Mouse (Mus musculus): ENCODE data around the gene Zfpm1. TPM values are rescaled to one million over a fixed set of nuclear protein-coding genes. Genes with fewer than 3 reads are reported as not detected.

The Zfpm1 gene
- polyA plus RNA-seq (2015; fragmentation: Nextera tagmentation; extraction: Ambion mirVana), result 5.6 and 5.7 TPM in 2 replicates

- no peak for ATAC-seq (ENCODE audit: insufficient read depth, low FRiP score, low read depth)
- H3K4me1 ChIP-seq, result peaks cover 46% of the 10 kb centered on the region
These were observed at the start of gene Zfpm1 for GRCm38 (mm10) chr8:122282035-122282358. Zfpm1 (plus strand) TSS chr8:122282141.

GRCm38 (mm10) chr8:122234055-122234454 is 47.9 kb upstream of the Zfpm1 start:
- Histone ChIP-seq H3K27ac (no peak overlapping the region), H3K4me2 (no peak overlapping the region), H3K4me1 (peaks cover 32% of the 10 kb centered on the region), H3K9ac (no peak overlapping the region), H3K36me3 (no peaks in the 10 kb centered on the region), H3K27me3 (replicated peaks) (peaks cover 27% of the 10 kb centered on the region), H3K4me3 (replicated peaks) (no peak overlapping the region), H3K9me3 (no peaks in the 10 kb centered on the region)
- 29% methylated on average over 11 of the region's 11 CpGs for WGBS
- ATAC-seq (ENCODE audit: insufficient read depth, low FRiP score, low read depth), result peak; percentile 29; the same call in 1 of the 2 replicates

More at GRCm38 (mm10) chr8:122282035-122282358, at the start of gene Zfpm1:
- Histone ChIP-seq H3K36me3 (no peaks in the 10 kb centered on the region), H3K27me3 (replicated peaks) (no peaks in the 10 kb centered on the region), H3K9me3 (no peaks in the 10 kb centered on the region), H3K4me2 (peak within 1 kb of the TSS; percentile 96), H3K9ac (peak within 1 kb of the TSS; percentile 77), H3K27ac (peak within 1 kb of the TSS; percentile 83), H3K4me3 (replicated peaks) (peak within 1 kb of the TSS; percentile 69)
- under 1% methylated on average over 43 of the region's 60 CpGs for WGBS

- Histone ChIP-seq H3K9me3 (no peaks in the 10 kb centered on the region), H3K4me1 (peaks cover 21% of the 10 kb centered on the region), H3K9ac (no peak overlapping the region), H3K36me3 (no peaks in the 10 kb centered on the region), H3K4me2 (no peak overlapping the region), H3K27me3 (replicated peaks) (peaks cover 5% of the 10 kb centered on the region; the same call in 1 of the 2 replicates), H3K27ac (no peak overlapping the region), H3K4me3 (replicated peaks) (no peak overlapping the region)
- ATAC-seq (ENCODE audit: insufficient read depth, low FRiP score, low read depth), result no peak
- WGBS, result 92% methylated on average over 3 of the region's 3 CpGs
These were observed 45.4 kb upstream of the Zfpm1 start for GRCm38 (mm10) chr8:122236521-122236920.

DNA sequence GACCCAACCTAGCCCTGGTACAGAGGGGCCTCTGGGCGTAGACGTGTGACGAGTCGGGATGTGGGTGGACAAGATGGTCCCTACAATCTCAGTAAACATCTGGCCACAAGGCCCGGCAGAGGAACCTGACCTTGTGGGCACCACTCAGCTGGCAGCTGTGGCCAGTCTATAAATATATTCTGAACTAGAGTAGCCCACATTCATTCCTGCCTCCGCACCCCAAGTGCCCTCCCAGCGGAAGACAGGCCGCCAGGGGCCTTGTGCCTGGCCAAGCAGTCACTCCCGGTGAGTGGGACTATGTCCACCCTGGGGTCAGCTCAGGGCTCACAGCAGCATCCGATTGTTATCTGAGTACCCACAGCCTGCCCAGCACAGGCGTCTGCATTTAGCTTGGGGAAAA is 43.7 kb upstream of the Zfpm1 start:
- H3K4me2 ChIP-seq, result 0 out of 2 replicates have a peak overlapping the region, but pooled peaks have one; percentile 6
- no peaks in the 10 kb centered on the region for H3K9me3 ChIP-seq
- no peak overlapping the region for H3K4me3 ChIP-seq (replicated peaks)
- no peaks in the 10 kb centered on the region for H3K27me3 ChIP-seq (replicated peaks)
- ATAC-seq (ENCODE audit: insufficient read depth, low FRiP score, low read depth), result no peak
- H3K9ac ChIP-seq, result no peak overlapping the region
- H3K36me3 ChIP-seq, result no peaks in the 10 kb centered on the region
- no peak overlapping the region for H3K27ac ChIP-seq
- 65% methylated on average over 11 of the region's 11 CpGs for WGBS
- H3K4me1 ChIP-seq, result peaks cover 15% of the 10 kb centered on the region

GRCm38 (mm10) chr8:122238731-122239130 is 43.2 kb upstream of the Zfpm1 start:
- Histone ChIP-seq H3K27me3 (replicated peaks) (no peaks in the 10 kb centered on the region), H3K27ac (no peak overlapping the region), H3K9me3 (no peaks in the 10 kb centered on the region), H3K4me1 (peaks cover 15% of the 10 kb centered on the region), H3K4me3 (replicated peaks) (no peak overlapping the region), H3K36me3 (no peaks in the 10 kb centered on the region), H3K4me2 (0 out of 2 replicates have a peak overlapping the region, but pooled peaks have one; percentile 6), H3K9ac (no peak overlapping the region)
- no peak for ATAC-seq (ENCODE audit: insufficient read depth, low FRiP score, low read depth)
- 33% methylated on average over 8 of the region's 8 CpGs for WGBS

DNA sequence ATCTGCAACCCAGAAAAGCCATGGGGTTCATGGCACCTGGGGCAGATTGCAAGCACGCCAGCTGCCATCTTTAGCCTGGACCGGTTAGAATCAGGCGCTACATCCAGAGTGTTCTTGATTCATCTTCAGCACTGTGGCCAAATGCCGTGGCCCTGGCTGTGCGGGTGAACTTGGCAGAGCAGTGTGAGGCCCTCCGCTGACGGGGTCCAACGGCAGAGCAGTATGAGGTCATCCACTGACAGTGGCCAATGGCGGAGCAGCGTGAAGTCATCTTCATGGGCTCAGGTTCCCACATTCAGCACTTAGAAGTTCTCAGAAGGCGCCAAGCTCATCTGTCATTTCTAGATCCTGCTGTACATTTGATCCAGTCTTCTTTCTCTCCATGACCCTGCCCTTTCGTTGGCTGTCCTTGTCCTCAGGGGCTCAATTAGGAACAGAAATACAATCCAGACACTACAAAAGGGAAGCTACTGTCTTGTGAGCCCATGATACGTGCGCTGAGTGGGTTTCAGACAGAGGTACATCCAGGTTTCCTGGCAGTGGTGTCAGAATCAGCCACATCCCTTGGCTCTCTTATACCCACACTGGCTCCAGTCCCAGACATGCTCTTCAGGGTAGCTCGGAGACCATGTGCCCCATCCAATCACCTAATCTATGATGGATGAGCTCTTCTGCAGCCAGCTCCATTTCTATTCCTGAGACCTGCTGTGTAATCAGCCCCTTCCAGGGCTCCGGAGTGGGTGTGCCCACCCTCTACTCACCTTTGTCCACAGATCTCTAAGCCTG is 41.5 kb upstream of the Zfpm1 start:
- no peak overlapping the region for H3K9ac ChIP-seq
- ATAC-seq (ENCODE audit: insufficient read depth, low FRiP score, low read depth), result no peak
- no peaks in the 10 kb centered on the region for H3K36me3 ChIP-seq
- WGBS, result 81% methylated on average over 16 of the region's 16 CpGs
- H3K27ac ChIP-seq, result no peak overlapping the region
- H3K4me1 ChIP-seq, result peaks cover 9% of the 10 kb centered on the region; the same call in 1 of the 2 replicates
- H3K9me3 ChIP-seq, result no peaks in the 10 kb centered on the region
- H3K4me2 ChIP-seq, result no peak overlapping the region
- no peak overlapping the region for H3K4me3 ChIP-seq (replicated peaks)
- H3K27me3 ChIP-seq (replicated peaks), result no peaks in the 10 kb centered on the region

DNA sequence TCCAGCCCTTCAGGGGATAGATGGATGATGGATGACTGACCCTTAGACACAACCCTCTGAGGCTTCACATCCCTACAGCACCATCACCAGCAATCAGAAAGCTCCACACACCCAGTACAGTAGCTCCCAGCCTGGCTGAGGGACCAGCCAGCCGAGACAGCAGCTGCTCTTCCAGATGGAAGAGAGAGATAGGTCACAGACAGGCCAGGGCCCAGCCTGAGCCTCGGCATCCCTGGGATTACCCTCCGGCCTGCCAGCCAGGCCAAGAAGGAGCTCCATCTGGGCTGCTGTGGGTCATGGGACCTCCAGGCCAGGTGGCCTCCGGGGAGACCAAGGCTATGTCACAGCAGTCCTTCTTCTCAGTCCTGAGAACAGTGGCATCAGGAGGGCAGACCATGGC is 38.6 kb upstream of the Zfpm1 start:
- Histone ChIP-seq H3K4me2 (no peak overlapping the region), H3K4me1 (peaks cover 12% of the 10 kb centered on the region; the same call in 1 of the 2 replicates), H3K4me3 (replicated peaks) (no peak overlapping the region), H3K9me3 (no peaks in the 10 kb centered on the region), H3K9ac (no peak overlapping the region), H3K27me3 (replicated peaks) (no peaks in the 10 kb centered on the region), H3K36me3 (no peaks in the 10 kb centered on the region), H3K27ac (no peak overlapping the region)
- no peak for ATAC-seq (ENCODE audit: insufficient read depth, low FRiP score, low read depth)
- WGBS, result 71% methylated on average over 4 of the region's 4 CpGs

DNA sequence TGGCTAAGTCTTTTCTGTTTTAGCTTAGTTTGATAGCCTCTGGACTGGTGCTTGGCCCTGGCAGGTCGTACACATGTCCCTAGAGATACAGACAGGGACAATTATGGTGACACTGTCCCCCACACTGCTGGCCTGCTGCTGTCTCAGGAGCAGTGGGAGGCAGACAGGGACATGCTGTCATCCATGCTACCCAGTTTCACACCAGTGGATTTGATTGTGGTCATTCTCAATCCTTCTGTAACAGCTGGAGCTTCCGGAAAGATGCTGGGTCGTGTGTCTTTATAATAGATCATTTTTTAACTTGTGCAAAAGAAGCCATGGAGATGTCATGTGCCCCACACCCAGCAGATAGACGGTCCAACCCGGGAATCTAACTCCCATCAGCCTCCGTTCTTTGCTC is 36.8 kb upstream of the Zfpm1 start:
- H3K9me3 ChIP-seq, result no peaks in the 10 kb centered on the region
- H3K4me1 ChIP-seq, result peaks cover 8% of the 10 kb centered on the region; the same call in 1 of the 2 replicates
- ATAC-seq (ENCODE audit: insufficient read depth, low FRiP score, low read depth), result no peak
- H3K27me3 ChIP-seq (replicated peaks), result no peaks in the 10 kb centered on the region
- 72% methylated on average over 6 of the region's 6 CpGs for WGBS
- no peak overlapping the region for H3K9ac ChIP-seq
- no peaks in the 10 kb centered on the region for H3K36me3 ChIP-seq
- no peak overlapping the region for H3K27ac ChIP-seq
- H3K4me2 ChIP-seq, result no peak overlapping the region
- H3K4me3 ChIP-seq (replicated peaks), result no peak overlapping the region

GRCm38 (mm10) chr8:122246257-122247211 is 35.4 kb upstream of the Zfpm1 start:
- no peak overlapping the region for H3K27ac ChIP-seq
- H3K27me3 ChIP-seq (replicated peaks), result no peaks in the 10 kb centered on the region
- no peak for ATAC-seq (ENCODE audit: insufficient read depth, low FRiP score, low read depth)
- no peaks in the 10 kb centered on the region for H3K9me3 ChIP-seq
- peaks cover 8% of the 10 kb centered on the region; the same call in 1 of the 2 replicates for H3K4me1 ChIP-seq
- no peak overlapping the region for H3K9ac ChIP-seq
- 38% methylated on average over 12 of the region's 12 CpGs for WGBS
- no peak overlapping the region for H3K4me2 ChIP-seq
- no peak overlapping the region for H3K4me3 ChIP-seq (replicated peaks)
- H3K36me3 ChIP-seq, result no peaks in the 10 kb centered on the region

GRCm38 (mm10) chr8:122251739-122252138 is 30.2 kb upstream of the Zfpm1 start:
- H3K27me3 ChIP-seq (replicated peaks), result peaks cover 3% of the 10 kb centered on the region
- WGBS, result 67% methylated on average over 1 of the region's 1 CpGs
- H3K27ac ChIP-seq, result no peak overlapping the region
- no peak for ATAC-seq (ENCODE audit: insufficient read depth, low FRiP score, low read depth)
- H3K36me3 ChIP-seq, result no peaks in the 10 kb centered on the region
- peaks cover 2% of the 10 kb centered on the region; the same call in 1 of the 2 replicates for H3K4me1 ChIP-seq
- no peaks in the 10 kb centered on the region for H3K9me3 ChIP-seq
- no peak overlapping the region for H3K9ac ChIP-seq
- H3K4me2 ChIP-seq, result no peak overlapping the region
- no peak overlapping the region for H3K4me3 ChIP-seq (replicated peaks)

- H3K27me3 ChIP-seq (replicated peaks), result peaks cover 3% of the 10 kb centered on the region
These were observed 29.6 kb upstream of the Zfpm1 start for GRCm38 (mm10) chr8:122252366-122252765.

GRCm38 (mm10) chr8:122259351-122259750 is 22.6 kb upstream of the Zfpm1 start:
- H3K9ac ChIP-seq, result no peak overlapping the region
- H3K4me2 ChIP-seq, result no peak overlapping the region
- peaks cover 3% of the 10 kb centered on the region for H3K27me3 ChIP-seq (replicated peaks)
- H3K4me1 ChIP-seq, result no peaks in the 10 kb centered on the region
- ATAC-seq (ENCODE audit: insufficient read depth, low FRiP score, low read depth), result no peak
- H3K27ac ChIP-seq, result no peak overlapping the region
- 71% methylated on average over 2 of the region's 2 CpGs for WGBS
- no peak overlapping the region for H3K4me3 ChIP-seq (replicated peaks)
- H3K9me3 ChIP-seq, result no peaks in the 10 kb centered on the region
- H3K36me3 ChIP-seq, result no peaks in the 10 kb centered on the region

More at GRCm38 (mm10) chr8:122252366-122252765, 29.6 kb upstream of the Zfpm1 start:
- Histone ChIP-seq H3K36me3 (no peaks in the 10 kb centered on the region), H3K9ac (no peak overlapping the region), H3K27ac (no peak overlapping the region), H3K9me3 (no peaks in the 10 kb centered on the region), H3K4me2 (no peak overlapping the region), H3K4me1 (no peaks in the 10 kb centered on the region), H3K4me3 (replicated peaks) (no peak overlapping the region)
- 64% methylated on average over 5 of the region's 5 CpGs for WGBS
- ATAC-seq (ENCODE audit: insufficient read depth, low FRiP score, low read depth), result no peak

All from stomach, embryonic 15.5 days (tissue).